ENCODE assay signal across 9 mouse cellular contexts in genomic region chr16:10534567-10534966, GRCm38 (mm10). TPM values are rescaled to one million over a fixed set of nuclear protein-coding genes. Genes with fewer than 3 reads are reported as not detected.
DNase-seq lines count a peak whose midpoint lies in the region.
"Had no signal": no experiment of that assay in that cellular context is flagged by ENCODE, and none has a peak within 500 bp of the region (broad histone marks: within the 10 kb centered on the region; RNA-seq: fewer than 3 reads in every experiment).

No protein-coding gene starts in this region.

- peak; percentile 33 for DNase-seq in kidney, postnatal 10 days
- DNase-seq in kidney, adult 11 months: no peak
- peak; percentile 27 for DNase-seq in MN1 (ENCODE audit: low spot score)
- DNase-seq in cerebellum, adult 18-20 months: peak; percentile 64 to 67
- peak; percentile 63 to 81 for DNase-seq in gastrocnemius, adult 8-10 months (ENCODE audit: low spot score in 2 of 2)
- no peak for DNase-seq in spleen, adult 18-20 months
- DNase-seq in spleen, postnatal 36 days (ENCODE audit: low spot score in 2 of 2): no peak
- DNase-seq: forebrain, postnatal 0 days; lung, postnatal 10 days had no signal

RNA-seq across cellular contexts. Expression of gene Dexi, which starts 8.3 kb away (rescaled TPM):
- 10 to 100 TPM; 40.4 to 70.4 (median 53.3) TPM for total RNA-seq in gastrocnemius, adult 8-10 months (2022)

RNA-seq across cellular contexts. Expression of gene Clec16a, which starts 10.6 kb away (rescaled TPM):
- total RNA-seq in gastrocnemius, adult 8-10 months (2022): 10 to 100 TPM; 55.6 to 90.9 (median 70.4) TPM

RNA-seq across cellular contexts. Expression of gene Ciita, which starts 54.7 kb away (rescaled TPM):
- total RNA-seq in gastrocnemius, adult 8-10 months (2022): under 1 TPM in 3 of 4 experiments, not detected in 1; 0.05 to 0.17 (median 0.16) TPM
- total RNA-seq: forebrain, postnatal 0 days had no signal

Comparison
In these comparisons a context has a peak if more than half of its experiments do, and no peak if none do; other contexts are left out.
1. DNase-seq: peak in kidney, postnatal 10 days (single experiment), MN1 (single experiment), cerebellum, adult 18-20 months (2 of 2) and gastrocnemius, adult 8-10 months (2 of 2); none in kidney, adult 11 months (single experiment), spleen, adult 18-20 months (0 of 2) and spleen, postnatal 36 days (0 of 2).